Mouse (Mus musculus) megakaryocyte-erythroid progenitor cell, adult 5-6 weeks (primary cell): ENCODE measurements around the gene Myo1e. TPM values are rescaled to one million over a fixed set of nuclear protein-coding genes. Genes with fewer than 3 reads are reported as not detected.

Source experiments
- ATAC-seq: replicated peaks from 2 replicates; pipeline ENCODE4 v1.8.0; 2016; ENCODE audit warnings: mild to moderate bottlenecking, inconsistent platforms; ENCODE audit not compliant: severe bottlenecking, poor library complexity, low FRiP score, low TSS enrichment
- total RNA-seq, 2 experiments: library from RNA; stranded (forward) in 1 of 2; stranded (reverse) in 1 of 2; fragments of 200-1000, 215-1000 nt in 1 of 2; fragments of >200 nt in 1 of 2; fragmentation: Nextera tagmentation in 1 of 2; gene quantifications; 2 replicates each; pipeline ENCODE4 v1.2.3; 2014 to 2017

Myo1e gene
- total RNA-seq, 2 experiments from 2014 or later = 2.1 to 4.0 TPM

- ATAC-seq = no peak
Observed at GRCm38 (mm10) chr9:70389548-70389947, 182.4 kb downstream of the Myo1e start.

- ATAC-seq = 0 out of 2 replicates have a peak, but pooled peaks have one; percentile 37
Observed at GRCm38 (mm10) chr9:70391042-70391441, 183.9 kb downstream of the Myo1e start.

DNA sequence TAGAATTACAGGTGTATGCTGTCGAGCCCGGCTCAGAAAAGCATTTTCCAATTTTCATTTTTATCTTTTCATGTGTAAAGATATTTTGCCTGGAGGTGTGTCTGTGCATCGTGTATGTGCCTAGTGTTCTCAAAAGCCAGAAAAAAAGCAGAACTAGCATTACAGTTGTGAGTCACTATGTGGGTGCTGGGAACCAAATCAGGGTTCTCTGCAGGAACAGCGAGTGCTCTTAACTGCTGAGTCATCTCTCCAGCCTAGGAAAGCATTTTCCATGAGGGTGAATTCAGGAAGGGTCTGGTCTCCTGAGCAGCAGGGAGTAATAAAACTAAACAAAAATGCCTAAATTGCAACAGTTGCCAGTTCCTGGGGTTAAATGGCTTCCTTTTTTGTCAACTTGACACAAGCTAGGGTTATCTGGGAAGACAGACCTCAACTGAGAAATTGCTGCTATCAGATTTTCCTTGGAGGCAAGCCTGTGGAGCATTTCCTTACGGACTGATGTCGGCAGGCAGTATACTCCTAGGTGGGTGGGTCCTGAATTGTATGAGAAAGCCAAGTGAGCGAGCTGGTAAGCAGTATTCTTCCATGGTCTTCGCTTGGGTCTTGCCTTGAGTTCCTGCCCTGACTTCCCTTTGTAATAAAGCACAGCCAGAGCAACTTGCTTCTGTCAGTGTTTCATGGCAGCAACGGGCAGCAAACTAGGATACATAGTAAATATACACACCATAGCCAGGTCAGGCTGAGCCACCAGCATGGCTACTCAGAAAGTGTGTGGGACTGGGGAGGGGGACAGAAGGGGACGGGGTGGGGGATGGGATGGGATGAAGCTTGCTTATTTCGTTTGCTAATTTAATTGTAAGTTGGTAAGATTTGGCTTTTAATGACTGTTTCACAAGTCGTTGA lies 184.8 kb downstream of the Myo1e start:
- 0 out of 2 replicates have a peak, but pooled peaks have one; percentile 12 for ATAC-seq

DNA sequence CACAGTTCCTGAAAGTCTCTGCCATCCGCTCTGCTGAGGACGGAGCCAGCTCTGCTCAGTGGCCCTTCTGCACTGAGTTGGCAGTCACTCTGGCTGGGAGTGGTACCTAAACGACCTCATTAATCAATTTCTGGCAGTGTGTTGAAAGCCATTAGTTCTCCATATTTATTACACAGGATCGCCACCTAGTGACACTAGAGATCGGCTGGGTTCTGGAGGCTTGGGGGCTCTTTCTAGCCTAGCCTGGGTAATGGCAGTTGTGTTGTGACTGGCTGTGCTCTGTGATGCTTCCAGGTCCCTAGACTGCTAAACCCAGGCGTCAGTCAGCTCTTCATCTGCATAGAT lies 185.4 kb downstream of the Myo1e start:
- peak; percentile 82 for ATAC-seq

- peak; percentile 54 for ATAC-seq
Observed at GRCm38 (mm10) chr9:70395617-70396016, 188.5 kb downstream of the Myo1e start.

- ATAC-seq = no peak
Observed at GRCm38 (mm10) chr9:70396083-70396482, 188.9 kb downstream of the Myo1e start.

- no peak for ATAC-seq
Observed at GRCm38 (mm10) chr9:70401937-70402539, 194.9 kb downstream of the Myo1e start.

GRCm38 (mm10) chr9:70406596-70406995 lies 199.4 kb downstream of the Myo1e start:
- ATAC-seq = no peak

DNA sequence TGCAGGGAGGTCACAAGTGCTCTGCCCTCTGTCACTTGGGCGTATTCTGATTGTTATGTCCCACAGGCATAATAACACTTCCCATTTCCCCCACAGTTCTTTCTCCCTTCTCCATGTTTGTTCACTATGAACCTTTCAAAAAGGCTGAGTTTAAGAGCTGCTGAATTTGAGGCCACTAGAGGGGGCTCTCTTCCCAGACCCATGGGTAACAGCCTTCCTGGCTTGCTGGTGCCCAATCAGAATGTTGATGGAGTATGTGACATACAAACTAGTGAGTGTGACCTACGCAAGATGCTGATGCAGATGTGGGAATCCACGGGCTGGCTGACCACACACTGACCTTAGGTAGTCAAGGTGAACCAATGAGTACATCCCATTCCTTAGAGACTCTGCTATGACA lies 201.6 kb downstream of the Myo1e start:
- no peak; the same call in 1 of the 2 replicates for ATAC-seq

GRCm38 (mm10) chr9:70409743-70410142 lies 202.6 kb downstream of the Myo1e start:
- ATAC-seq = no peak

- ATAC-seq = no peak
Observed at GRCm38 (mm10) chr9:70410668-70411067, 203.5 kb downstream of the Myo1e start.

DNA sequence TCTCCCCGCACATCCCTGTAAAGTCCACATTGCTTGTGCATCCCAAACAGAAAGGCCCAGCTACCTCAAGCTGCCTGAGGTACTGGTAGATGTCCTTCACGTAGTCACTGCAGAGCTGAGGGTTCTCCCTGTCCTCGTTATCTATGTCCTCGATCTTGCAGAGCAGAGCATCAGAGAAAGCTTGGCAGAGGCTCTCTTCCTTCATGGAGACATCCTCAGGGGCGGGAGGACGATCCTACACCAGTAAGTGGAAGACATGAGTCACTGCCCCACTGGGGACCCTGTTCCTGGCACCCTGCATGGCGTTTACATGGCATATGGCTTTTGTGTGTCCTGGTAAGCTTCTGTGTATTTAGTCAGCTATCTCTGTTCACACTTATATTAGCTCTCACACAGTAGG lies 205.9 kb downstream of the Myo1e start:
- no peak for ATAC-seq

- peak; percentile 85 for ATAC-seq
Observed at GRCm38 (mm10) chr9:70416412-70416811, 209.3 kb downstream of the Myo1e start.

DNA sequence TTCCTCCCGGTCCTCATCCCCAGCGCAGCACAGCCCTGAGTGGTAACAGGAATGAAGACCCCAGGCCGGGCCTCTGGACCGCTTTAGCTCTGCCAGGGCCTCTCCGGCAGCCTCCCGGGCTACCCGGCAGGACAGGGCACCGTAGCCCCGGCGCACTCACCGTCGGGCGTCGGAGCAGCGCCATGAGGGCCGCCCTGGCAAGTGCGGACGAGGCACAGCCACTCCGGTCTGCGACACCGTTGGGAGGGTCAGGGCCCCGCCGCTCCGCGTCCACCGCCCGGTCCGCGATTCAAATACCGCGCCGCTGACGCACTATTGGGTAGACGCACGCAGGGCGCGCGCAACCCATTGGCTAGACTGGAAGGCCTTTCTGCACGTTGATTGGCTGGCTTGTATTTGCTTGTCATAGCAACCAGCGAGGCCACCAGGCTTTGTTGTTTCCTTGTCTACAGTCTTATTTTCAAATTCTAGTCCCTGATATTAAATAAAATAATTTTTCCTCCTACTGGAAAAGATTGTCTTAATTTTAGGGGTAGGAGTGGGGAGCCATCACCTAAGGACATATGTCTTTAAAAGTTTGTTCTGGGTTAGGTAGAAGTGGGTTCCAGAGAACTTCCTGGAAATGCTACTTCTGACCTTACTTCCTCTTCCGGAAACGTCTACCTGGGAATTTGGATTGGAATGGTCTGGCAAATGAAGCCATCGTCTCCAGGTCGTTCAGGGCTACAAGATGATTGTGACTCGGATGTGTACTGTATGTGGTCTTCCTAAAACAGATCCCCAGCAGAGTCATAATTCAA lies 214.3 kb downstream of the Myo1e start, which contains the start of gene Ccnb2:
Gene Ccnb2, minus strand, starts transcription at position 291 of the 800 bp plus-strand sequence.
- ATAC-seq = peak; percentile 98

- ATAC-seq = no peak
Observed at GRCm38 (mm10) chr9:70422661-70423060, 215.5 kb downstream of the Myo1e start.

DNA sequence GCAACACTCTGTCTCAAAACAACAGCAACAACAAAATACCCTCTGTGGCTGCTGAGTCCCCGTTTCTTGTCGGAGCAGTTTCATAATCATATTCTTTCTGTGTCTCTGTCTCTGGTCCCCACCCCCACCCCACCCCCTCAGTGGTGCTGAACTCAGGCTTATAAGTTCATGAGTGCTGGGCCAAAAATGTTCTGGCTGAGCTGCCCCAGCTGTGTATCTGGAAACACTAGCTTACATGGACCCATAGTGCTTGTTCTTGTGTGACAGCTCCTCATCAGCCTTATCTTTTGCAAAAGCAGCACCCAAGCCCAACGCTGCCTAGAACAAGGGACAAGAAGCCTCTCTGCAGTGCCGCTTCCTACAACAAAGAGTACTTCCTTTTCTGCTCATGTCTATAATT lies 232.8 kb downstream of the Myo1e start:
- ATAC-seq = no peak

GRCm38 (mm10) chr9:70449072-70449471 lies 241.9 kb downstream of the Myo1e start:
- no peak for ATAC-seq
